Mouse (Mus musculus): ENCODE results near the gene Gm37240. TPM values are rescaled to one million over a fixed set of nuclear protein-coding genes. Genes with fewer than 3 reads are reported as not detected.

The Gm37240 gene
- total RNA-seq, 2 experiments from 2014 or later, result 1.4 to 2.4 TPM

GRCm38 (mm10) chr3:84740050-84740596 is 1147.2 kb downstream of the Gm37240 start:
- Histone ChIP-seq H3K4me3 (no peak overlapping the region), H3K27ac (no peak overlapping the region)
- TF ChIP-seq CTCF (conservative IDR thresholded peaks at IDR 0.05), result no peak
- no peak for DNase-seq (ENCODE audit: low spot score in 2 of 2)

- TF ChIP-seq CTCF (conservative IDR thresholded peaks at IDR 0.05), result peak; percentile 16; the same call in 1 of the 2 replicates
- Histone ChIP-seq H3K27ac (no peak overlapping the region), H3K4me3 (no peak overlapping the region)
- DNase-seq (ENCODE audit: low spot score in 2 of 2), result no peak
Measured at GRCm38 (mm10) chr3:84737137-84737536, 1150.2 kb downstream of the Gm37240 start.

- no peak overlapping the region for H3K27ac ChIP-seq
- no peak overlapping the region for H3K4me3 ChIP-seq
- no peak for DNase-seq (ENCODE audit: low spot score in 2 of 2)
- no peak for TF ChIP-seq CTCF (conservative IDR thresholded peaks at IDR 0.05)
Measured at GRCm38 (mm10) chr3:84735716-84736115, 1151.6 kb downstream of the Gm37240 start.

- DNase-seq (ENCODE audit: low spot score in 2 of 2), result no peak
- H3K27ac ChIP-seq, result 0 out of 2 replicates have a peak overlapping the region, but pooled peaks have one; percentile 14
- no peak for TF ChIP-seq CTCF (conservative IDR thresholded peaks at IDR 0.05)
- peak overlapping the region; percentile 42 for H3K4me3 ChIP-seq
Measured at GRCm38 (mm10) chr3:84732516-84732915, 1154.8 kb downstream of the Gm37240 start.

- peak overlapping the region; percentile 14; the same call in 1 of the 2 replicates for H3K27ac ChIP-seq
- DNase-seq (ENCODE audit: low spot score in 2 of 2), result no peak
- H3K4me3 ChIP-seq, result peak overlapping the region; percentile 42
- no peak for TF ChIP-seq CTCF (conservative IDR thresholded peaks at IDR 0.05)
Measured at GRCm38 (mm10) chr3:84732016-84732502, 1155.3 kb downstream of the Gm37240 start.

- TF ChIP-seq CTCF (conservative IDR thresholded peaks at IDR 0.05), result no peak
- H3K4me3 ChIP-seq, result peak overlapping the region; percentile 42
- DNase-seq (ENCODE audit: low spot score in 2 of 2), result no peak
- no peak overlapping the region for H3K27ac ChIP-seq
Measured at GRCm38 (mm10) chr3:84731403-84732015, 1155.8 kb downstream of the Gm37240 start.

GRCm38 (mm10) chr3:84731003-84731402 is 1156.3 kb downstream of the Gm37240 start:
- no peak overlapping the region for H3K4me3 ChIP-seq
- no peak for TF ChIP-seq CTCF (conservative IDR thresholded peaks at IDR 0.05)
- no peak for DNase-seq (ENCODE audit: low spot score in 2 of 2)
- no peak overlapping the region for H3K27ac ChIP-seq

- DNase-seq (ENCODE audit: low spot score in 2 of 2), result no peak
- H3K27ac ChIP-seq, result no peak overlapping the region
- H3K4me3 ChIP-seq, result no peak overlapping the region
- no peak for TF ChIP-seq CTCF (conservative IDR thresholded peaks at IDR 0.05)
Measured at GRCm38 (mm10) chr3:84729806-84730205, 1157.5 kb downstream of the Gm37240 start.

GRCm38 (mm10) chr3:84723996-84724395 is 1163.3 kb downstream of the Gm37240 start:
- no peak for DNase-seq (ENCODE audit: low spot score in 2 of 2)
- Histone ChIP-seq H3K27ac (no peak overlapping the region), H3K4me3 (no peak overlapping the region)
- no peak for TF ChIP-seq CTCF (conservative IDR thresholded peaks at IDR 0.05)

- no peak overlapping the region for H3K4me3 ChIP-seq
- H3K27ac ChIP-seq, result no peak overlapping the region
- DNase-seq (ENCODE audit: low spot score in 2 of 2), result no peak
- no peak for TF ChIP-seq CTCF (conservative IDR thresholded peaks at IDR 0.05)
Measured at GRCm38 (mm10) chr3:84722680-84723079, 1164.6 kb downstream of the Gm37240 start.

- no peak for TF ChIP-seq CTCF (conservative IDR thresholded peaks at IDR 0.05)
- no peak for DNase-seq (ENCODE audit: low spot score in 2 of 2)
- Histone ChIP-seq H3K27ac (no peak overlapping the region), H3K4me3 (no peak overlapping the region)
Measured at GRCm38 (mm10) chr3:84715073-84715768, 1172.1 kb downstream of the Gm37240 start.

- no peak for TF ChIP-seq CTCF (conservative IDR thresholded peaks at IDR 0.05)
- no peak for DNase-seq (ENCODE audit: low spot score in 2 of 2)
- Histone ChIP-seq H3K4me3 (no peak overlapping the region), H3K27ac (no peak overlapping the region)
Measured at GRCm38 (mm10) chr3:84712941-84713340, 1174.4 kb downstream of the Gm37240 start.

- DNase-seq (ENCODE audit: low spot score in 2 of 2), result no peak
- no peak for TF ChIP-seq CTCF (conservative IDR thresholded peaks at IDR 0.05)
- Histone ChIP-seq H3K4me3 (no peak overlapping the region), H3K27ac (no peak overlapping the region)
Measured at GRCm38 (mm10) chr3:84710723-84711122, 1176.6 kb downstream of the Gm37240 start.
